ENCODE assay signal across 8 mouse cellular contexts in the genomic region with DNA sequence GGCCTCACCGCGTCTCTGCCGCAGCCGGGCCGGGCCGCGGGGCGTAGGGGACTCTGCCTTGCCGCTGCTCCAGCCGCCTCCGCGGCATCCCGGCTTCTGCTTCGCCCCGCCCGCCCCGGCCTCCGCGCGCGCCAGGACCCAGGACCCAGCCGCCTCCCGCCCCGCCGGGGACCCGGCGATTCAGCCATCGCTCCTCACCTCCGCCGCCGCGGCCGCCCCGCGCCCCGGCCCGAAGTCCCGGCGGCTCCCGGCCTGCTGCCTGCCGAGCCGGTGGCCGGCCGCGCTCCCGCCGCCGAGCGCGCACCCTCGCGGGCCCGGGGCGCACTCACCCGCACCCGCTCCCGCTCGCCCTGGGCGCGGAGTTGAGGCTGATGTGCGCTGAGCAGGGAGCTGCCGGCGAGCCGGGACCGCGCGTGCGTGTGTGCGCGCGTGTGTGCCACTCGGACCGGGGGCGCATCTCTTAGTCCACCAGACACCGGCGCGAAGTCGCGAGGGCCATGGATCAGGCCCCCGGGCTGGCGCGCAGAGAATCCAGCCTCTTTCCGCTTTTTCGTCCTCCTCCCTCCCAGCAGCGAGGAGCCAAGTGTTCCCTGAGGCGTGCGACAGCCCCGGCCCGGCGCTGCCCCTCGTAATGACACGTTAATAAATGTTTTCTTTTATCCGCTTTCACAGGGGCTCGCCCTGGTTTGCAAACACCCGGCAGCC. TPM values are rescaled to one million over a fixed set of nuclear protein-coding genes. Genes with fewer than 3 reads are reported as not detected.
A peak's percentile ranks its signal among the peaks of the same experiment; 100 is the strongest.
DNase-seq lines count a peak whose midpoint lies in the region; ATAC-seq and TF ChIP-seq lines count a peak whose summit lies in the region.

No protein-coding gene starts in this region.

- peak overlapping the region; percentile 95 for H3K4me2 ChIP-seq in kidney, embryonic 15.5 days
- peak overlapping the region; percentile 95 for H3K4me2 ChIP-seq in forebrain, embryonic 16.5 days (ENCODE audit: low read length)
- H3K4me2 ChIP-seq in kidney, postnatal 0 days (ENCODE audit: low read length), result peak overlapping the region; percentile 97
- H3K4me2 ChIP-seq in liver, postnatal 0 days (ENCODE audit: low read depth, low read length), result peak overlapping the region; percentile 87

- H3K27ac ChIP-seq in kidney, embryonic 15.5 days, result peak overlapping the region; percentile 89
- H3K27ac ChIP-seq in forebrain, embryonic 16.5 days (ENCODE audit: low read length), result peak overlapping the region; percentile 24
- H3K27ac ChIP-seq in kidney, postnatal 0 days, result peak overlapping the region; percentile 75
- H3K27ac ChIP-seq in liver, postnatal 0 days (ENCODE audit: low read depth), result no peak overlapping the region

- no peaks in the 10 kb centered on the region for H3K9me3 ChIP-seq in kidney, embryonic 15.5 days (replicated peaks)
- H3K9me3 ChIP-seq in forebrain, embryonic 16.5 days (ENCODE audit: control insufficient read depth, low read length), result no peaks in the 10 kb centered on the region
- H3K9me3 ChIP-seq in kidney, postnatal 0 days (replicated peaks; ENCODE audit: low read length), result no peaks in the 10 kb centered on the region
- H3K9me3 ChIP-seq in liver, postnatal 0 days (ENCODE audit: low read length), result no peaks in the 10 kb centered on the region

- H3K27me3 ChIP-seq in kidney, embryonic 15.5 days, result no peaks in the 10 kb centered on the region
- peaks cover 33% of the 10 kb centered on the region for H3K27me3 ChIP-seq in forebrain, embryonic 16.5 days (replicated peaks; ENCODE audit: control insufficient read depth, insufficient read depth, low read length)
- H3K27me3 ChIP-seq in kidney, postnatal 0 days (ENCODE audit: insufficient read depth, low read length), result no peaks in the 10 kb centered on the region
- peaks cover 40% of the 10 kb centered on the region for H3K27me3 ChIP-seq in liver, postnatal 0 days (ENCODE audit: insufficient read depth, low read length)

- no peak for TF ChIP-seq CTCF in kidney, postnatal 0 days (IDR thresholded peaks at IDR 0.05; ENCODE audit: low read depth)
- no peak for TF ChIP-seq CTCF in liver, postnatal 0 days (IDR thresholded peaks at IDR 0.05; ENCODE audit: low read depth)

- H3K36me3 ChIP-seq in kidney, embryonic 15.5 days, result no peaks in the 10 kb centered on the region
- H3K36me3 ChIP-seq in forebrain, embryonic 16.5 days (ENCODE audit: control insufficient read depth, insufficient read depth), result no peaks in the 10 kb centered on the region
- H3K36me3 ChIP-seq in kidney, postnatal 0 days (ENCODE audit: insufficient read depth, low read length), result no peaks in the 10 kb centered on the region
- no peaks in the 10 kb centered on the region for H3K36me3 ChIP-seq in liver, postnatal 0 days (replicated peaks; ENCODE audit: insufficient read depth, low read length)

- peak overlapping the region; percentile 69 for H3K4me3 ChIP-seq in kidney, embryonic 15.5 days (replicated peaks)
- peak overlapping the region; percentile 65 for H3K4me3 ChIP-seq in forebrain, embryonic 16.5 days (replicated peaks; ENCODE audit: low read length)
- peak overlapping the region; percentile 66 for H3K4me3 ChIP-seq in kidney, postnatal 0 days (replicated peaks; ENCODE audit: low read depth, low read length)
- peak overlapping the region; percentile 50 for H3K4me3 ChIP-seq in liver, postnatal 0 days (ENCODE audit: low read depth, low read length)

- no peak for TF ChIP-seq EP300 in liver, postnatal 0 days (IDR thresholded peaks at IDR 0.05; ENCODE audit: low read depth)

- under 1% methylated on average over 93 of the region's 95 CpGs for WGBS in kidney, embryonic 15.5 days
- WGBS in forebrain, embryonic 16.5 days, result under 1% methylated on average over 82 of the region's 95 CpGs
- WGBS in kidney, postnatal 0 days, result under 1% methylated on average over 92 of the region's 95 CpGs
- under 1% methylated on average over 60 of the region's 95 CpGs for WGBS in liver, postnatal 0 days (ENCODE audit: insufficient replicate concordance)

- H3K9ac ChIP-seq in kidney, embryonic 15.5 days, result peak overlapping the region; percentile 61
- H3K9ac ChIP-seq in forebrain, embryonic 16.5 days (replicated peaks; ENCODE audit: low read depth, low read length), result peak overlapping the region; percentile 77
- peak overlapping the region; percentile 85 for H3K9ac ChIP-seq in kidney, postnatal 0 days (ENCODE audit: low read depth, low read length)
- peak overlapping the region; percentile 57 for H3K9ac ChIP-seq in liver, postnatal 0 days (replicated peaks)

- ATAC-seq in kidney, embryonic 15.5 days (replicated peaks; ENCODE audit: low FRiP score), result peak; percentile 57
- ATAC-seq in forebrain, embryonic 16.5 days, result peak; percentile 39
- peak; percentile 38 for ATAC-seq in kidney, postnatal 0 days (replicated peaks; ENCODE audit: low FRiP score, low read depth)
- ATAC-seq in liver, postnatal 0 days, result peak; percentile 42

- no peak for DNase-seq in kidney, adult 18-20 months
- DNase-seq in adrenal gland, postnatal 25 days, result peak; percentile 63
- DNase-seq in kidney, postnatal 0 days (ENCODE audit: low spot score), result peak; percentile 73
- DNase-seq in liver, postnatal 0 days, result peak; percentile 48
- DNase-seq in retina, embryonic 14.5 days (ENCODE audit: low spot score), result peak; percentile 74
- no peak for DNase-seq in spleen, adult 12 weeks (ENCODE audit: low spot score)

- H3K4me1 ChIP-seq in kidney, embryonic 15.5 days, result peaks cover 57% of the 10 kb centered on the region
- H3K4me1 ChIP-seq in forebrain, embryonic 16.5 days (replicated peaks; ENCODE audit: control insufficient read depth, insufficient read depth, low read length), result peaks cover 49% of the 10 kb centered on the region
- H3K4me1 ChIP-seq in kidney, postnatal 0 days (replicated peaks; ENCODE audit: insufficient read depth, low read length), result peaks cover 24% of the 10 kb centered on the region
- peaks cover 14% of the 10 kb centered on the region for H3K4me1 ChIP-seq in liver, postnatal 0 days (ENCODE audit: insufficient read depth)

RNA-seq across cellular contexts. Expression of gene Sulf2, which starts 0.6 kb away (rescaled TPM):
- 61.0 and 65.3 TPM in 2 replicates for polyA plus RNA-seq in kidney, embryonic 15.5 days (2015; fragmentation: Nextera tagmentation; extraction: Ambion mirVana)
- total RNA-seq in adrenal gland, postnatal 25 days (2021), result 54.4 and 55.9 TPM in 2 replicates
- 28.7 and 37.6 TPM in 2 replicates for polyA plus RNA-seq in forebrain, embryonic 16.5 days (2015; fragmentation: Nextera tagmentation; extraction: Ambion mirVana)
- polyA plus RNA-seq in kidney, postnatal 0 days (2015; fragmentation: Nextera tagmentation; extraction: Ambion mirVana), result 43.6 and 45.1 TPM in 2 replicates
- 1.6 and 1.8 TPM in 2 replicates for polyA plus RNA-seq in liver, postnatal 0 days (2015; fragmentation: Nextera tagmentation; extraction: Ambion mirVana)

Comparison
In these comparisons a context has a peak if more than half of its experiments do, and no peak if none do; other contexts are left out.
1. DNase-seq: peak in adrenal gland, postnatal 25 days (single experiment), kidney, postnatal 0 days (single experiment), liver, postnatal 0 days (single experiment) and retina, embryonic 14.5 days (single experiment); none in kidney, adult 18-20 months (single experiment) and spleen, adult 12 weeks (single experiment).
2. RNA of gene Sulf2, which starts 0.6 kb away (polyA plus RNA-seq): 61.0 to 65.3 TPM in kidney, embryonic 15.5 days, 43.6 to 45.1 TPM in kidney, postnatal 0 days and 28.7 to 37.6 TPM in forebrain, embryonic 16.5 days; 1.6 to 1.8 TPM in liver, postnatal 0 days; every median in the first group is over 10 times any median in the second.
3. Peak in every context shown above with its lines, with median percentiles within 50 percentile points of each other: ATAC-seq, H3K4me2 ChIP-seq, H3K4me3 ChIP-seq and H3K9ac ChIP-seq.